Mouse (Mus musculus) embryonic fibroblast, embryonic 13.5 days (primary cell): Measurements from ENCODE around the gene Noxo1.

ENCODE experiments used
- CTCF ChIP-seq: IDR thresholded peaks from 2 replicates; pipeline ENCODE4 v1.5.1; 2011; ENCODE audit warnings: mild to moderate bottlenecking, control low read depth, low read length, moderate library complexity, borderline replicate concordance; ENCODE audit not compliant: insufficient read depth
- POLR2A ChIP-seq: IDR thresholded peaks from 2 replicates; pipeline ENCODE4 v1.6.1; 2011; ENCODE audit warnings: low read depth, mild to moderate bottlenecking, control low read depth, low read length, moderate library complexity

DNA sequence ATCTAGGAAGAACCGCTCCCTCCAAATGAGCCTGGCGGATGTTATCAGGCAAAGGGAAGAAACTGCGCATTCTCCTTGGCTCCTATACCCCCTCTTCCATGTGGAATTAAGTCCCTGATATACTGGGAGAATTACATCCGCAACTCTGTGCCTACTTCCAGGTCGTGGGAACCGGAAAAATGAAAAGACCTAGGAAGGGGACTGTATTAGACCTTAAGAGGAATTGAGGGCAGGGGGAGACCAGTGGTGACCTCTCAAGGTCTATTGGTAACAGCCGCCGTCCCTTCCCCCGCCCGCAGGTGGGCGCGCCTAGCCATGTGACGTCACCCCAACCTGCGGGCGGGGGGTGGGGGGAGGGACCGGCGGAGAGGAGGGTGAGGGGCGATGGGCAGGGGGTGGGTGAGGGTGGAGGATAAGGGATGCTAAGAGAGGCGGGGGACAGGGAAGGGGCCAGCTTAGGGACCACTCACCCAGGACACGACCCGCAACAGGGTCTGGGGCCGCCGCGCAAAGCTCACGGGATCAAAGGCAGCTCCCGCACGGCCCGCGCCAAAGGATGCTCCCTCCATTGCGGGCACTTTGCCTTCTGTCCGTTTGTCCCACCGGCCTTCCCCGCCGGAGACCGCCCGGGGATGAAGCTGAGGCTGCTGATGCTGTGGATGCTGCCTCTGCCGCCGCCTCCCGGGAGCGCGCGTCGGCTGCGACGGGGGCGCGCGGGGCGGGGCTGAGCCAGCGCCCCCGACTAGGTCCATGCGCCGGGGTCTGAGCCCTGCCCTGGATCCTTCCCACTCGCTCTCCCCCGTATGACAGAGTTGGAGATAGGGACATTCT lies 6.6 kb upstream of the Noxo1 start, which contains the start of gene Syngr3:
- TF ChIP-seq POLR2A, result no peak
- no peak for TF ChIP-seq CTCF
